Mouse (Mus musculus) thymus, postnatal 14 days (tissue): Measurements from ENCODE around the gene Samd11.

Experiments
- DNase-seq: peaks from one replicate; pipeline ENCODE4 v3.0.0; 2021

Samd11 gene

DNA sequence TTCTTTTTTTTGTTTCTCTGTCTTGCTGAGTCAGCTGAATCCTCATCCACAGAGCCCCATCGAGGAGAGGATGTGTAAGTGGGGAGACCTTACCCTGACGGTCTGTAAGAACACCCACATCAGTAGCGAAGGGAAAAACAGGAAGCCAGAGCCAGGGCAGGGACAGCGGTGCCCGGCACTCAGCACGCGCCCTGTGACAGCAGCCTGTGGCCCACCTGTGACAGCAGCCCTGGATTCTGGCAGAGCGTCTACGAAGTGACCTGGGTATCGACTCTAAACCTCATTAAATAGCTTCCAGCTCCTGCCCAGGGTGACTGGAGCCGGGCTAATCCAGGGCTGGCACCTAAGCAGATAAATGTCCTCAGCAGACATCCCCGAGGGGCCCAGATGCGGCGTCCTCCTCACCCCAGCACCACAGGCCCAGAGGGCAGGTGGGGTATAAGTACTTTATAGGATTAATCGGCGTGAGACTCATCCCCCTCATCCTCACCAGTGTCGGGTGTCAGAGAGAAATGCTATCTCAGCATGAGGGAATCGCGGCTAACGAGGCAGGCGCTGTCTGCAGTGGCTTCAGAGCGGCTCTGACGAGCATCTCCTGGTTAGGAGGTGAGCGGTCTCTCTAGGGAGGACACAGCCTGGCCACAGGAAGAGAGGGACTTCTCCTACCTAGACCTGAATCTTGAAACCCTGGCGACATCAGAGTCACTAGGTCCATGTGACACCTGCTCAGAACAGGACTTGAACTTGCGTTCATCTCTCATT, at the start of gene Samd11:
Samd11 (minus strand) TSS at position 580 of the 762 bp plus-strand sequence.
- peak; percentile 16 for DNase-seq

DNA sequence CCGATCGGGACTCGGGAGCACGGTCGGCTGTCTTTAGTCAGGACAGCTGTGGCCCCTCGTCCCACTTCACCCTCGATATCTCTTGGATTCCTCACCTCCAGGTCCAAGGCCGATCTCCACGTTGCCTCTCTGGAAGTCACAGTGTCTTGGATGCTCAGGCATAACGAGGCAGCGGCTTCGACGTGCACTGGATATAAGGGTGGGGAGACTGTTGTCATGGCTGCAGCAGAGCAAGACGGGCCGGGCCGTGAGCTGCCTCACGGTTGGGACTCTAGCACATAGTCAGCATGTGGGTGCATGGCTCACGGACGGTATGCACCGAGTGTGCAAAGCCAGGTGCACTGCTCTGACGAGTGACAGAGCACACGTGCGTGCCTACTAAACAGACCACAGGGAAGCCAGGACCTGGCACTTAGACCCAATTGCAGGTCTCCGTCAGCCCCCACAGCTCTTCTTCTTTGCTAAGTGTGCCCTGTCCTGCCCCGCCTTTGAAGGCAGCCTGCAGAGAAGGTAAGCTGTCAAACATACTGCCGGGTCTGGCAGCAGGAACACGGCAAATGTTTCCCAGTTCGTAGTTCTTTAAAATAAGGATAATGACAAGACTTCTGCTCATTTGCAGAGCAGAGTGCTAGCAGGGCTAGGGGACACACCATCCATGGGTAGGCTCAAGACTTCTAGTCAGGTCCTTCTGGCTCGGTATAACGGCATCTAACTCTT, 938 bp downstream of the Samd11 start:
- DNase-seq, result peak; percentile 26

- no peak for DNase-seq
Measured at GRCm38 (mm10) chr4:156253043-156253442, 2.4 kb downstream of the Samd11 start.

- DNase-seq, result no peak
Measured at GRCm38 (mm10) chr4:156252619-156253018, 2.8 kb downstream of the Samd11 start.

DNA sequence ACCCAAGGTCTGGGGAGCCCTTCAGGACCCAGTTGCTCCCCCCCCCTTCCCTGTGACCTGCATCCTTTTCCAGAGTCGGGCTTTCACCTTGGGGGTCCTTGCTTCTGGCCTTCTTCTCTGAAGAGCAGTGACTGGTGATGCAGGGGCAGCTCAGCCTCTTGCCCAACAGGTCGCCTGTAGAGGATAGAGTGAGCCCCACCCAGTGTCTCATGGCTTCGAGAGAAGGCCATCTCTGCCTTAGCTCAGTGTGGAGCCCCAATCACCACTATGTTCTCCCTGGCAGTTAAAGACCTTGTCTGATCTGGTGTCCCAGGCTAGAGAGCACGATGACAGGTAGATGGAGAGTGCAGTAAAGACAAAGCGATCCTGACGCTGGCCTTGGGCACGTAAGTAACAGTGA, 3.3 kb downstream of the Samd11 start:
- DNase-seq, result no peak

GRCm38 (mm10) chr4:156251081-156251480, 4.4 kb downstream of the Samd11 start:
- DNase-seq, result no peak

DNA sequence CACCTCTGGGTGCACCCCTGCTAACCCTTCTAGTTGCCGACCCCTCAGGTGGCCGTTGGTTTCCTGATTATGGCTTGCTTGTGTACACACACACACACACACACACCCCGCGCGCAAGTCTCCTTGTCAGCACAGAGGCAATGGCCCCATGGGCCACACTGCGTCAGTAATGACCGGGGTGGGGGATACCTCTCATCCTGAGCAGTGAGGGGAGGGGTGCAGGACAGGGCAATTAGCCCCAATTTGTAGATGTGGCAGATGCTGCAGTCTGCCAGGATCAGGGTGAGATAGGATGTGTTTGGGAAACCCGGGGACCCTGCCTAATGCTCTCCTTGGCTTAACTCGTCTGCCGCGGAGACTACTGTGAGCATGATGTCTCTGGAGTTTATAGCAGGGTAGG, 5.9 kb downstream of the Samd11 start:
- no peak for DNase-seq

DNA sequence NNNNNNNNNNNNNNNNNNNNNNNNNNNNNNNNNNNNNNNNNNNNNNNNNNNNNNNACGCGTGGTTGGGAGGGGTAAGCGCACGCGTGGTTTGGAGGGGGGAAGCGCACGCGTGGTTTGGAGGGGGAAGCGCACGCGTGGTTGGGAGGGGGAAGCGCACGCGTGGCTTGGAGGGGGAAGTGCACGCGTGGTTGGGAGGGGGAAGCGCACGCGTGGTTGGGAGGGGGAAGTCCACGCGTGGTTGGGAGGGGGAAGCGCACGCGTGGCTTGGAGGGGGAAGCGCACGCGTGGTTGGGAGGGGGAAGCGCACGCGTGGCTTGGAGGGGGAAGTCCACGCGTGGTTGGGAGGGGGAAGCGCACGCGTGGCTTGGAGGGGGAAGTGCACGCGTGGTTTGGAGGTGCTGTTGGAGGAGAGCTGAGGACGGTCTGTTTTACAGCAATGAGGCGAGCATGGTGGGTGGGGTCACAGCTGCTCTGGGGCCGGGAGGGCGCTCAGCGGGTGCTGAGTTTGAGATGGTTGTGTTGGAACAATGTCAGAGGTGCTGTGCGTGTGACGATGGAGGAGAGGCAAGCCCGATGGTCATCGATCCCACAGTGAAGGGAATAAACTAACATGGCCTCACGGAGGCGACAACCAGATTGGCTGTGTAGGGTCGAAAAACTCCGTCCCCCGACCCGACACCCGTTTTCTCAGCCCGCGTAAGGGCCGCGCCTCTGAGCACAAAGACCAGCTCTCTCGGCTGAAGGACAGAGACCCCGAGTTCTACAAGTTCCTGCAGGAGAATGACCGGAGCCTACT, 18.6 kb downstream of the Samd11 start:
- peak; percentile 22 for DNase-seq

- DNase-seq, result peak; percentile 93
Measured at GRCm38 (mm10) chr4:156235808-156236533, 19.5 kb downstream of the Samd11 start, which contains the start of gene Noc2l. Gene Noc2l, plus strand, starts transcription at chr4:156236010.

- peak; percentile 36 for DNase-seq
Measured at GRCm38 (mm10) chr4:156235360-156235770, 20.1 kb downstream of the Samd11 start.

GRCm38 (mm10) chr4:156234701-156235213, 20.7 kb downstream of the Samd11 start, which contains the start of gene Plekhn1:
Gene Plekhn1, minus strand, starts transcription at chr4:156234857.
- peak; percentile 82 for DNase-seq

GRCm38 (mm10) chr4:156234021-156234501, 21.4 kb downstream of the Samd11 start:
- peak; percentile 34 for DNase-seq

DNA sequence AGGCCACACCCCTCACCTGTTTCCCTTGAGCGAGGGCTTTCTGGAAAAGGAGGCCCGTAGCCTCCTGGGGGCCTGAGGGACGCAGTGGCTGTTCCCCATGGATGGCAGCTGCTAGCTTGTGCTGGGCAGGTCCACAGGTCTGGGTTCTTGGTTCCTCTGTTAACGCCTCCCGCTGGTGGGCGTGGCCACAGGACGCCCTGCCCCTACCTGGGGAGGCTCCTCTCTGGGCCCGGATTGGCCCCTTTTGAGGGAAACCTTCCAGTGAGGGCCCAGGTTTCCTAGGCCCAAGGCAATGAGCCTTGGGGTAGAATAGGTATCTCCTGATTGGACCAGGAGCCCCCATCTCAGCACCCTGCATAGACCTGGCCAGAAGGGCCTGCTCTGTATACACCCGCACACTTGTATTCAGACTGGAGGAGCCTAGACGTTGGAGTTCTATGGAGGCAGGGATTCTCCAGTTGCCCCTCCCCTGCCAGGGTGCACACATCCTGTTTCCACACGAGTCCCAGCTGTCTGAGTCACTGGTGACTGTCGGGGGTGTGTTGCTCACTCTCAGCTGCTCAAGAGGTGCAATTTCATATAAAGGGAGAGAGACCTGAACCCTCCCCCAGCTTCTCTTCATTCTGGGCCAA, 26.9 kb downstream of the Samd11 start:
- no peak for DNase-seq

GRCm38 (mm10) chr4:156227752-156228392, 27.6 kb downstream of the Samd11 start:
- DNase-seq, result no peak

GRCm38 (mm10) chr4:156224276-156224675, 31.2 kb downstream of the Samd11 start:
- no peak for DNase-seq

DNA sequence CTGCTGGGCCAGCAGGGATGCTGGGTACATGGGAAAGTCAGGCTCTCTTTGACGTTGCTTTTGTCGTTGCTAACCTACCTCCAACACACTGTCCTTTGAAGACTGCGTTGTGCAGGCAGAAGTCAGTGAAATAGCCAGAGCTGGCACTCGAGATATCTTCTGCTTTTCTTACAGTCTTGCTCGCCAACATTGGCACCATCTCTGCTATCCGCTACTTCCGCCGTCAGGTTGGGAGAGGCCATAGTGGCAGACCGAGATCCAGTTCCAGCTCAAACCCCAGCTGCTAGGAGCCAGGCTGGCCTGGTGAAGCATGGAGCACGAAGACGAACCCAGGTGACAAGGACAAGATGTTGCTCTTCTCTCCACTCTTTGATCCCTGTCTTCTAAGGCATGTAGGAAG, 35.5 kb downstream of the Samd11 start:
- DNase-seq, result no peak

DNA sequence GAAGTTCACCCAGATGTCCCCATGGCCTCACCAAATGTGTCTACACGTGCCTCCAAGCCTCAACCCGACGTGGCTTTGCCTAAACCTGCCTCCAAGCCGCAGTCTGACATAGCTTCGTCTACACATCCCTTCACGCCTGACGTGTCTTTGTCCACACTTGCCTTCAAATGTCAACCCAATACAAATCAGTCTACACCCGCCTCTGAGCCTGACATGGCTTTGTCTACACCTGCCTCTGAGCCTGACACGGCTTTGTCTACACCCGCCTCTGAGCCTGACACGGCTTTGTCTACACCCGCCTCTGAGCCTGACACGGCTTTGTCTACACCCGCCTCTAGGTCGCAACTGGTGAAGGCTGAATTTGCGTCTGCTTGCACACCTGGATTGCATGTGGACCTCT, 37.6 kb downstream of the Samd11 start:
- DNase-seq, result no peak

- no peak for DNase-seq
Measured at GRCm38 (mm10) chr4:156217022-156217669, 38.3 kb downstream of the Samd11 start.

DNA sequence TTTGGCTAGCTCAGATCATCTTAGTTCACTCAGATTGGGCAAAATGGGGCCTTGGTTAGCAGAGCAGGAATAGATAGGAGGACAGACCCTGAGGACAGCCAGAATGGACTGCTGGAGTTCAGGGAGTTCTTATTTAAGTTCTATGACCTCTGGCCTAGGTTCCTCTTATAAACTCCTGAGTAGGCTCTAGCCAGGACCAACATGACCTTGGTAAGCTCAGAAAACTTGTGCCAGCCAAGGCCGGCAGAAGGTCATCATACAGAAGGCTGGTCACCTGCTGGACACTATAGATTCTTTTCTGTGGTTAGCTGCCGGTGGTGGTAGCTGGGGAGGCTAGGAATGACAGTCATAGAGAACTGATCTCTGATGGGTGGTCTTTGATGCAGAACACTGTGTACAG, 39.3 kb downstream of the Samd11 start:
- no peak for DNase-seq

DNA sequence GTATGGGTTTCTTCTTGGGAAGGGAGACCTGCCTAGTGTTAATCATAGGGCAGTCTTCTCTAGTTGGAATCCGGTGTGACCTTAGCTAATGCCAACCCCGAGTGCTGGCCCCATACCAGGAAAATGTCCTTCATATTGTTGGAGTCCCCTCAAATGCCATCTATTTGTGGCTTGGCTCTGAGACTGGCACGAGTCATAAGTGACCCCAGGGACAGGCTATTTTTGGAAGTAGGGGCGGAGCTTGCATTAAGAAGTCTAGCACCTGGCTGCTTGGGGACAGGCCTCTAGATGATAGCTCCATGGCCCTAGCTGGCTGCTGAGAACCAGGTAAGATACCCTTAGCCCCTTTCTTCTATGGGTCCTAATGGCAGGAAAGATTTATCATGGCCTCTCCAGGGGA, 39.8 kb downstream of the Samd11 start, which contains the start of gene Perm1:
Perm1 (plus strand) TSS at position 220 of the 400 bp plus-strand sequence.
- DNase-seq, result no peak
